Mouse (Mus musculus) small intestine, adult 2 months (tissue): ENCODE measurements around the gene Rex1bd.

ENCODE experiments used
- CTCF ChIP-seq: fragments of 200-500 bp; IDR thresholded peaks from 2 replicates; pipeline ENCODE4 v1.5.1; 2012; ENCODE audit warnings: low read depth, mild to moderate bottlenecking, control low read depth, inconsistent platforms, low read length, moderate library complexity, mixed read lengths; ENCODE audit not compliant: insufficient replicate concordance, insufficient read length; ENCODE audit errors: extremely low read depth
- POLR2A ChIP-seq: fragments of 200-500 bp; IDR thresholded peaks from 2 replicates; pipeline ENCODE4 v1.6.1; 2012; ENCODE audit warnings: low read depth, mild to moderate bottlenecking, control low read depth, inconsistent platforms, low read length, moderate library complexity

GRCm38 (mm10) chr8:70529741-70530161 is 23.2 kb upstream of the Rex1bd start:
- TF ChIP-seq CTCF (no peak), POLR2A (no peak)
